Mouse (Mus musculus) CD4-positive, CD25-positive, alpha-beta regulatory T cell, adult 2 months (primary cell): ENCODE data around the gene Gm21883.
"Not testable (repeated sequence)": the region's sequence is repeated elsewhere in the genome, so short reads cannot be mapped to it uniquely, and the experiment has no call there.

Experiments
- DNase-seq: peaks from one replicate; pipeline ENCODE4 v3.0.0-alpha.2; 2012; ENCODE audit warnings: low read depth, low spot score

The Gm21883 gene

DNA sequence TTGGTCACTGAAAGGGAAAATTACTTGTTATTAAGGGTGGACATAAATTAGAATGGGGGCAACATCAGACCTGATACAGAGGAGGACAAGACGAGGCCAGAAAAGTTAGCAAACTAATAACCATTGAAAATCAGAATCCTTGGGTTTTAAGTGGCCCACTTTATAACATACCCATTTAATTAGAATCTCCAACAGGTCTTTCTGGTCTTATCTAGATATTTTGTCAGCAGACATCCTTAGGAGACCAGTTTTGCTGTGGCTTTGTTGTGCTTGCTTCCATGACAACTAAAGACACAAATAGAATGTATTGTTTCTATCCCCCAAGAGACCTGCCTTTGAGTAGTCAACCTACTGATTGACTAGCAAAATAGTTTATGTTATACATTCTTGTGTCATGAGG, at the start of gene Gm21883:
Gene Gm21883, minus strand, starts transcription at position 101 of the 400 bp plus-strand sequence.
- DNase-seq: not testable (repeated sequence)

- DNase-seq: not testable (repeated sequence)
These were observed 44.7 kb upstream of the Gm21883 start, which contains the start of gene Spin2e for GRCm38 (mm10) chrX:31618820-31619219. Spin2e (minus strand) TSS chrX:31618920.
